Mouse (Mus musculus): ENCODE results near the gene Rab5if. TPM values are rescaled to one million over a fixed set of nuclear protein-coding genes. Genes with fewer than 3 reads are reported as not detected.

The Rab5if gene
- polyA plus RNA-seq, 1 experiment, result 80.2 TPM

- H3K36me3 ChIP-seq (ENCODE audit: control insufficient read depth, insufficient read depth, low read length), result no peaks in the 10 kb centered on the region
- H3K27me3 ChIP-seq (ENCODE audit: control insufficient read depth, insufficient read depth, low read length), result no peaks in the 10 kb centered on the region
- TF ChIP-seq CTCF (IDR thresholded peaks at IDR 0.05; ENCODE audit: control insufficient read depth, insufficient read depth, insufficient replicate concordance, low read depth, low read length) (no peak), POLR2A (IDR thresholded peaks at IDR 0.05; ENCODE audit: control insufficient read depth, low read depth, low read length) (no peak)
Measured at GRCm38 (mm10) chr2:156892821-156893220, 29.9 kb downstream of the Rab5if start.

GRCm38 (mm10) chr2:156894496-156895265, 31.8 kb downstream of the Rab5if start:
- Histone ChIP-seq H3K4me3 (ENCODE audit: control insufficient read depth, low read depth, low read length) (no peak overlapping the region), H3K36me3 (ENCODE audit: control insufficient read depth, insufficient read depth, low read length) (no peaks in the 10 kb centered on the region), H3K27ac (ENCODE audit: control insufficient read depth, insufficient read depth, low read depth, low read length) (no peak overlapping the region), H3K27me3 (ENCODE audit: control insufficient read depth, insufficient read depth, low read length) (no peaks in the 10 kb centered on the region), H3K4me1 (ENCODE audit: control insufficient read depth, insufficient read depth, low read length) (no peaks in the 10 kb centered on the region)
- no peak for TF ChIP-seq CTCF (IDR thresholded peaks at IDR 0.05; ENCODE audit: control insufficient read depth, insufficient read depth, insufficient replicate concordance, low read depth, low read length)
- TF ChIP-seq POLR2A (IDR thresholded peaks at IDR 0.05; ENCODE audit: control insufficient read depth, low read depth, low read length), result no peak

More at GRCm38 (mm10) chr2:156892821-156893220, 29.9 kb downstream of the Rab5if start:
- Histone ChIP-seq H3K4me3 (ENCODE audit: control insufficient read depth, low read depth, low read length) (no peak overlapping the region), H3K27ac (ENCODE audit: control insufficient read depth, insufficient read depth, low read depth, low read length) (no peak overlapping the region), H3K4me1 (ENCODE audit: control insufficient read depth, insufficient read depth, low read length) (no peaks in the 10 kb centered on the region)

- Histone ChIP-seq H3K27ac (ENCODE audit: control insufficient read depth, insufficient read depth, low read depth, low read length) (no peak overlapping the region), H3K4me1 (ENCODE audit: control insufficient read depth, insufficient read depth, low read length) (no peaks in the 10 kb centered on the region), H3K4me3 (ENCODE audit: control insufficient read depth, low read depth, low read length) (no peak overlapping the region), H3K27me3 (ENCODE audit: control insufficient read depth, insufficient read depth, low read length) (no peaks in the 10 kb centered on the region), H3K36me3 (ENCODE audit: control insufficient read depth, insufficient read depth, low read length) (no peaks in the 10 kb centered on the region)
- TF ChIP-seq POLR2A (IDR thresholded peaks at IDR 0.05; ENCODE audit: control insufficient read depth, low read depth, low read length) (no peak), CTCF (IDR thresholded peaks at IDR 0.05; ENCODE audit: control insufficient read depth, insufficient read depth, insufficient replicate concordance, low read depth, low read length) (no peak)
Measured at GRCm38 (mm10) chr2:156896384-156896914, 33.5 kb downstream of the Rab5if start.

- no peaks in the 10 kb centered on the region for H3K4me1 ChIP-seq (ENCODE audit: control insufficient read depth, insufficient read depth, low read length)
- no peak overlapping the region for H3K4me3 ChIP-seq (ENCODE audit: control insufficient read depth, low read depth, low read length)
- TF ChIP-seq POLR2A (IDR thresholded peaks at IDR 0.05; ENCODE audit: control insufficient read depth, low read depth, low read length) (no peak), CTCF (IDR thresholded peaks at IDR 0.05; ENCODE audit: control insufficient read depth, insufficient read depth, insufficient replicate concordance, low read depth, low read length) (no peak)
Measured at GRCm38 (mm10) chr2:156897034-156897433, 34.1 kb downstream of the Rab5if start.

DNA sequence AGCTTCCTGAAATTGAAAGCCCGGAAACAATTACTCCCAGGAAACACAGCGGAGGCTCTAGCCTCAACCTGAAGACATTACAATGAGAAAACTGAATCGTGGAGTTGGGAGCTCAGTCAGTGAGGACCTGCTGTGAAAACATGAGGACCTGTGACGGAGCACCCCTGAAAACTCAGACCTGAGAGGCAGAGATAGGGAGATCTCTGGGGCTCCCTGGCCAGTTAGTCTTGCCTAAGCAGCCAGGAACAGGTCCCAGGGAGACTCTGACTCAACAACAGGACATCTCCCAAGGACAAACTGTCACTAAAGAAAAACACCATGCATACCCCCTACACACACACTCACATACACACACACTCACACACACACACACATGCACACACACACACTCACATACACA, 35.4 kb downstream of the Rab5if start:
- Histone ChIP-seq H3K27ac (ENCODE audit: control insufficient read depth, insufficient read depth, low read depth, low read length) (no peak overlapping the region), H3K4me3 (ENCODE audit: control insufficient read depth, low read depth, low read length) (no peak overlapping the region), H3K36me3 (ENCODE audit: control insufficient read depth, insufficient read depth, low read length) (no peaks in the 10 kb centered on the region), H3K27me3 (ENCODE audit: control insufficient read depth, insufficient read depth, low read length) (no peaks in the 10 kb centered on the region), H3K4me1 (ENCODE audit: control insufficient read depth, insufficient read depth, low read length) (no peaks in the 10 kb centered on the region)
- no peak for TF ChIP-seq POLR2A (IDR thresholded peaks at IDR 0.05; ENCODE audit: control insufficient read depth, low read depth, low read length)
- no peak for TF ChIP-seq CTCF (IDR thresholded peaks at IDR 0.05; ENCODE audit: control insufficient read depth, insufficient read depth, insufficient replicate concordance, low read depth, low read length)

More at GRCm38 (mm10) chr2:156897034-156897433, 34.1 kb downstream of the Rab5if start:
- no peak overlapping the region for H3K27ac ChIP-seq (ENCODE audit: control insufficient read depth, insufficient read depth, low read depth, low read length)
- no peaks in the 10 kb centered on the region for H3K36me3 ChIP-seq (ENCODE audit: control insufficient read depth, insufficient read depth, low read length)
- H3K27me3 ChIP-seq (ENCODE audit: control insufficient read depth, insufficient read depth, low read length), result no peaks in the 10 kb centered on the region

DNA sequence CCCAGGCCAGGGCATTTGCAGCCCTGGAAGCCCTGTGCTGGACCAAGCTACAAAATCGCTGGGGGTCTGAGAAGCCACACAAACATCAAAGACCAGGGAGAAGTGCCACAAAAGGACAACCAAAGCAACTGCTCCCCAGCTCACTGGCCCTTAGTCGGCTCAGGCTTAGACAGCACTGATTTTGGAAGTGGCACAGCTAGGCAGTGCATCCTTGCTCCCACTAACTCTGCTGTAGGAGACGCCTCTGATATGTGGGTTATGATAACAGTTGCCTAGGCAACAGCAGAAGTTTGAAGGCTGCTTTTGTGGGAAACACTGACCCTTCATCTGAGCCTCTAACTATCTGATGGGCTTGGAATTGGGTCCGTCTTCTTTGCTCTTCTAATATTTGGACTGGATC, 36.3 kb downstream of the Rab5if start:
- Histone ChIP-seq H3K27me3 (ENCODE audit: control insufficient read depth, insufficient read depth, low read length) (no peaks in the 10 kb centered on the region), H3K4me3 (ENCODE audit: control insufficient read depth, low read depth, low read length) (no peak overlapping the region), H3K4me1 (ENCODE audit: control insufficient read depth, insufficient read depth, low read length) (no peaks in the 10 kb centered on the region), H3K27ac (ENCODE audit: control insufficient read depth, insufficient read depth, low read depth, low read length) (no peak overlapping the region), H3K36me3 (ENCODE audit: control insufficient read depth, insufficient read depth, low read length) (no peaks in the 10 kb centered on the region)
- TF ChIP-seq CTCF (IDR thresholded peaks at IDR 0.05; ENCODE audit: control insufficient read depth, insufficient read depth, insufficient replicate concordance, low read depth, low read length) (no peak), POLR2A (IDR thresholded peaks at IDR 0.05; ENCODE audit: control insufficient read depth, low read depth, low read length) (no peak)

GRCm38 (mm10) chr2:156901344-156901743, 38.4 kb downstream of the Rab5if start:
- no peak overlapping the region for H3K27ac ChIP-seq (ENCODE audit: control insufficient read depth, insufficient read depth, low read depth, low read length)
- no peak overlapping the region for H3K4me3 ChIP-seq (ENCODE audit: control insufficient read depth, low read depth, low read length)
- H3K4me1 ChIP-seq (ENCODE audit: control insufficient read depth, insufficient read depth, low read length), result no peaks in the 10 kb centered on the region
- no peaks in the 10 kb centered on the region for H3K27me3 ChIP-seq (ENCODE audit: control insufficient read depth, insufficient read depth, low read length)
- H3K36me3 ChIP-seq (ENCODE audit: control insufficient read depth, insufficient read depth, low read length), result no peaks in the 10 kb centered on the region
- TF ChIP-seq POLR2A (IDR thresholded peaks at IDR 0.05; ENCODE audit: control insufficient read depth, low read depth, low read length) (no peak), CTCF (IDR thresholded peaks at IDR 0.05; ENCODE audit: control insufficient read depth, insufficient read depth, insufficient replicate concordance, low read depth, low read length) (no peak)

Data from testis, adult 2 months (tissue).